Mouse (Mus musculus): ENCODE measurements around the gene 1810009A15Rik.
A peak's percentile ranks its signal among the peaks of the same experiment; 100 is the strongest.
"Not testable (repeated sequence)": the region's sequence is repeated elsewhere in the genome, so short reads cannot be mapped to it uniquely, and the experiment has no call there.

Gene 1810009A15Rik

DNA sequence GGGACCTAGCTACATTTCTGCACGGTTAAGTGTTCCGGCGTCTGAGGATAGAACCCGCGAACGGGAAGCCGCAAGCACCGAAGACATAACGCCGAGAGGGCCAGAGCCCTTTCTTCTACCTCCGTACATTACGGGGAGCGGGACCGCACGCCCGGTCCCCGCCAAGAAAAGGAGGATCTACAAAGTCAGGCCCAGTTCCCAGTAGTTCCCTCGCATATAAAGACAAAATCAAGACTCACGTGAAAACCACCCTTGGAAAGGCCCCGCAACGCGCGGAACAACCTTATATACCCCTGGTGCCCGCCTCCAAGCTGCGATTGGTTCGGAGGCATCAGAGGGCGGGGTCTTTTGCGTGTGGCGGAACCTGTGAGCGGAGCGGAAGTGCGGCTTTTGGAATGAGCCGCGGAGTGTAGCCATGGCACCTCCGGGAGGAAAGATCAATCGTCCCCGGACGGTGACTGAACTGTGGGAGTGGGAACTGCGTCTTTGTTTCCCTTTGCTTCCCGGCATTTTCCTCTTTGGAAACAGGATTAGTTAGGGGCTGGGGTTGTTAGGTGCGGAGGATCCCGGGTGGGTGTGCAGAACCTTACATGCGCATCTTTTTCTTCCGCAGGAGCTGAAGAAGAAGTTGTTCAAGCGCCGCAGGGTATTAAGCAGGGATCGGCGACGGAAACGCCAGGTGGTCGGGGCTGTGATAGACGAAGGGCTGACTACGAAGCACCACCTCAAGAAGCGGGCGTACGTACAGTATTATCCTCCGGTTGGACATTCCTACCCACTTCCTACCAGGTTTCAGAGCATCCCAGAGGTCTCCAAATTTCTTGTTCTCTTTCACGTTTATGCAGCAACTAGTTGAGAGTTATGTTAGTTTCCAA, at the start of gene 1810009A15Rik, which contains the start of gene Gm49416:
Gene 1810009A15Rik (plus strand): TSS at position 343 of the 875 bp plus-strand sequence.
Gene Gm49416 (plus strand): TSS at position 416 of the 875 bp plus-strand sequence.
- DNase-seq (ENCODE audit: extremely low spot score, low read depth, low spot score) = peak; percentile 86

GRCm38 (mm10) chr19:8839103-8839907, 49.3 kb upstream of the 1810009A15Rik start, which contains the start of gene Gng3:
TSS of gene Gng3 (minus strand) at chr19:8839194.
- DNase-seq (ENCODE audit: extremely low spot score, low read depth, low spot score) = no peak

- DNase-seq (ENCODE audit: extremely low spot score, low read depth, low spot score) = no peak
Observed at GRCm38 (mm10) chr19:8839908-8840791, 48.5 kb upstream of the 1810009A15Rik start.

DNA sequence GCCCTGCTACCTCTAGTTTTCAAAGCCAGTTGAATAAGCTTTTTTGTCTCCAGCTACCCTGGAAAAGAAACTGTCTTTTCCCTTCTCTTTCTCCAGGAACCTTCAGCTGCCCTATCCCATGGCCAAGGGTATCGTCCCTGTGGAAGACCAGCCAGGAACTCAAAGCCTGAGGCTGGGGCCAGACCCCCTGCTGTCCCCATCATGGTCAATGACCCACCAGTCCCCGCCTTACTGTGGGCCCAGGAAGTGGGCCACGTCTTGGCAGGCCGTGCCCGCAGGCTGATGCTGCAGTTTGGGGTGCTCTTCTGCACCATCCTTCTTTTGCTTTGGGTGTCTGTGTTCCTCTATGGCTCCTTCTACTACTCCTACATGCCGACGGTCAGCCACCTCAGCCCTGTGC, 47.6 kb upstream of the 1810009A15Rik start:
- DNase-seq (ENCODE audit: extremely low spot score, low read depth, low spot score) = no peak

- DNase-seq (ENCODE audit: extremely low spot score, low read depth, low spot score) = no peak
Observed at GRCm38 (mm10) chr19:8842961-8843360, 45.7 kb upstream of the 1810009A15Rik start.

DNA sequence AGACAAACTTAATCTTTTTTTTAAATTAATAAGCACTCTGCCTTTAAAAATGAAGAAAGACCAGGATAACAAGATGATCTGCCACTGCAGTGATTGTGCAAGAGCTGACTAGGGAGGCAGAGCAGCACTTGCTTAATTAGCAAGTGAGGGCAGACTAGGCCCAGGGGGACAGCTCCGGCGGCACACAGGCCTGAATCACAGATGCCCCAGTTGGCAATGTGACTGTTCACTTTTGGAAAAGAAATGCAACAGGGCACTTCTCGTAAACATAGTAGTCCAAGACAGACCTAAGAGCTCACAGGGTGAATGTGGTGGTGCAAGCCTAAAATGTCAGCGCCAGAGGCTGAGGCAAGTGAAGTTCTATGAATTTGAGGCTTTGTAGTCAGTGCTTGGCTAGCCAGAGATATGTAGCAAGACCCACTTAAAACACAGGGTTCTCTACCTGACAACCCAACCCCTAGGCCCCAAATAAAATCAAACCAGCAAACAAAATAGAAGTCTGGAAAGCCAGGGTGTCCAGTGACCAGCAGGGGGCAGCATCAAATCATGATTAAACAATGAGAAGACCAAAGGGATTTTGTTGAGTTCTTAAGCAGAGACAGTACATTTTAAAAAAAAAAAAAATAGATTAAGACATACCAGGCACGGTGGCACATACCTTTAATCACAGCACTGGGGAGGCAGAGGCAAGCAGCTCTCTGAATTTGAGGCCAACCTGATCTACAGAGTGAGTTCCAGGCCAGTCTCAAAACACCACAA, 44.1 kb upstream of the 1810009A15Rik start:
- DNase-seq (ENCODE audit: extremely low spot score, low read depth, low spot score) = no peak

DNA sequence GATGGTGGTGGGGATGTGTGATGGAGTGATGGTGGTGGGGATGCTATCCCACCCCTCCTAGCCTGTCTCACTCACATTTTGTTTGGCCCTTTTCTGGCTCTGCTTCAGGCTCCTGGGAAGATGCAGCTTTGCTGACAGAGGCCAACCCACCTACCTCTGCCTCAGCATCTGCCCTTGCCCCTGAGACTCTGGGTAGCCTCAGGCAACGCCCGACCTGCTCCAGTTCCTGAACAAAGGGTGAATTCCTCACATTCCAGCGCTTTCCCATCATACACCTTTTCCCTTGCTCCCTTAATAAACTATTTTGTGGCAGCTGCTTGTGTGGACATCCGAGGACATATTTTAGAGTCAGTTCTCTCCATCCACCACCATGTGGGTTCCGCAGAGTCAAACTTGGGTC, 40.3 kb upstream of the 1810009A15Rik start:
- no peak for DNase-seq (ENCODE audit: extremely low spot score, low read depth, low spot score)

DNA sequence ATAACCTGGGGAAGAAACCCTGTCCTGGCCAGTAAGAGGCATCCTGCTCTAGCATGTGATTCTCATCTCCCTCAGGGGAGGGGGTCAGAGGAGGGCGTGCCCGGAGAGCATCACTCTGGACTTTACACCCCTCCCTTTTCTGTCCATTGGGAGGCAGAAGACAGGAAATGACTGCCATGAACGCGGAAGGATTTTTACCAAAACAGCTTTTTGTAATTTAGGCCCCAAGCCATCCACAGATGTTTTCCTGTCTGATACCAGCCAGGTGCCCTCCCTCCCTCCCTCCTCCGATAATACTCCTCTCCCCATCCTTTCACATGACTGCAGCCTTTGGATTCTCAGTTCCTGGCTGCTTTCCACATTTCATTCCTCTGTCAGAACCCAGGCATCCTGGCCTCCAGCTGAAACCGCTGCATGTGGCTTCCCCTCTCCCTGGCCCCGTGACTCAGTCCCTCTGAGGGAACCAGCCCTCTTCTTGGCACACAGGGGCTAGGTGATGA, 38.2 kb upstream of the 1810009A15Rik start, which contains the start of gene Lrrn4cl:
Gene Lrrn4cl (plus strand): TSS at position 367 of the 500 bp plus-strand sequence.
- no peak for DNase-seq (ENCODE audit: extremely low spot score, low read depth, low spot score)

GRCm38 (mm10) chr19:8851639-8852038, 37.0 kb upstream of the 1810009A15Rik start:
- no peak for DNase-seq (ENCODE audit: extremely low spot score, low read depth, low spot score)

DNA sequence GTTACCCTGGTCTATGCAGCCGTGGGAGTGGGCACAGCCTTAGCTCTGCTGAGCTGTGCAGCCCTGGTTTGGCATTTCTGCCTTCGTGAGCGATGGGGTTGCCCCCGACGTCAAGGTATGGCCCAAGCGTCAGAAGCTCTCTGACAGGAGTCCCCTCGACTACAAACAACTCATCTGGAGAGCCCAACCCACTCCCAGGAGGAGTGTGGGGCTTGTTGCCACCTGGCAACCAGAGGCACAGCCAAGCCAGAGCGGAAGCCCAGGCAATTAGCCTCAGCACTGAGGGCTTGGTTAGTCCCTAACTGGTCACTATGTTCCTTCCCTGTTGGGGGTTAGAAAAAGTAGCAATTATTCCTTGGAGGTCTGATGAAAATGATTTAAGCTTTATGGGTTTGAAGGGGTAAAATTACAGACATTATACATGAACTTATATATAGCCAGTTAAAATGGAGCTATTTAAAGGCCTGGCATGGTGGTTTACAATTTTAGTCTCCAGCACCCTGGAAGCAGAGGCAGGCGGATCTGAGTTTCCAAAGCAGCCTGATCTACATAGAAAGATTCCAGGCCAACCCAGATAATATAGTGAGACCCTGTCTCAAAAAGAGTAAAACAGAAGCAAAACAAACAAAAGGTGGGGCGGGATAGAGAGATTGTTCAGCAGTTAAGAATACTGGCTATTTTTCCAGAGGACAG, 36.3 kb upstream of the 1810009A15Rik start:
- DNase-seq (ENCODE audit: extremely low spot score, low read depth, low spot score) = no peak

DNA sequence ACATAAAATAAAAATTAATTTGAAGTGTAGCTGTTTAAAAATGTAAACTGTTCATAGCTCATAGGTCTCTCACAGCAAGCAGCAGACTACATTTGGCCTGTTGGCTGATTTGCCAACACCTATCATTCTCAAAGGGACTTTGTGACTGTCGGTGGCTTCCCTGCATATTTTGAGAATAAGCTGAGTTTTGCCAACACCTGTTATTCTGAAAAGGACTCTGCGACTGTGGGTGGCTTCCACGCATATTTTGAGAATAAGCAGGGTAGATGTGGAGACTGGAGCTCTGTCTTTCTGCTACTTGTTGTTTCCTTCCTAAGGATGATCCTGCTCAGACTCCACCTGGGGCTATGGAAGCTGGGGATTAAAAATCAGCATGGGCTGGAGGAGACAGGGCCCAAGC, 35.5 kb upstream of the 1810009A15Rik start:
- DNase-seq (ENCODE audit: extremely low spot score, low read depth, low spot score) = no peak

DNA sequence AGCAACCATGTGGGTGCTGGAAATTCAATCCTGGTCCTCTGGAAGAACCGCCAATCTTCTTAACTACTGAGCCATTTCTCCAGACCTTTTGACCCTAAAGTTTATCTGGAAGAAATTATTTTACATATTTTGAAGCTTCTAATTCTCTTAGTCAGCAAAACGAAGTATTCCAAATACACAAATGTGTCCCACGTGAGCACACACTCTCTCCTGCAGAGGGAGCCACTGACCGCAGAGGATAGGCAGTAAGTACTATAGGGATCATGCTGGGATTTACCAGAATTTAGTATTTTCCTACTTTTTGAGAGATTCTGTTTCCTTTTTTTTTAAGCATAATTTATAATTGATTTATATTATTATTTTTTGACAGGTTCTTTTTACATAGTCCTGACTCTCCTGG, 31.0 kb upstream of the 1810009A15Rik start:
- no peak for DNase-seq (ENCODE audit: extremely low spot score, low read depth, low spot score)

DNA sequence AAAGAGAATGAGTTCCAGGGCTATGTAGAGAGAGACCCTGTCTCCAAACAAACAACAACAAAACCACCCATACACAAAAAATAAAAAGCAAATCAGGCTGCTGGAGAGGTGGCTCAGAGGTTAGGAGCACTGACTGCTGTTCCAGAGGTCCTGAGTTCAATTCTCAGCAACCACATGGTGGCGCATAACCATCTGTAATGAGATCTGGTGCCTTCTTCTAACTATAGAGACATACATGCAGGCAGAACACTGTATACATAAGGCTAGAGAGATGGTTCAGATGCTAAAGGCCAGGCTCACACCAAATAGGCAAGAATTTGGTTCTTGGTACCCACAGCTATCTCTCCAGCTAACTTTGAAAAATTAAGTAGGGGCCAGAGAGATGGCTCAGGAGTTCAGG, 29.6 kb upstream of the 1810009A15Rik start:
- no peak for DNase-seq (ENCODE audit: extremely low spot score, low read depth, low spot score)

DNA sequence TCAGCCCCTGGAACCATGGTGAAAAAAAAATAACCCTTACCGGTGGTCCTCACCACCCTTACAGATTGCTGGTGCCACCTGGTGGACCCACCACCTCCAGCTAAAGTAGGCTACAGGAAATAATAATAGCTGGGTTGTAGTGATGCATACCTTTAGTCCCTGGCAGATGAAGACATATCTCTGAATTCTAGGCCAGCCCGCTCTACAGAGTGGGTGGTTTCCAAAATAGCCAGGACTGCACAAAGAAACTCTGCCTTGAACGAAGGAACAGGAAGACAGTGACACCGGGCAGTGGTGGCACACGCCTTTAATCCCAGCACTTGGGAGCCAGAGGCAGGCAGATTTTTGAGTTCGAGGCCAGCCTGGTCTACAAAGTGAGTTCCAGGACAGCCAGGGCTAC, 24.4 kb upstream of the 1810009A15Rik start:
- no peak for DNase-seq (ENCODE audit: extremely low spot score, low read depth, low spot score)

GRCm38 (mm10) chr19:8870381-8870780, 18.3 kb upstream of the 1810009A15Rik start:
- not testable (repeated sequence) for DNase-seq (ENCODE audit: extremely low spot score, low read depth, low spot score)

DNA sequence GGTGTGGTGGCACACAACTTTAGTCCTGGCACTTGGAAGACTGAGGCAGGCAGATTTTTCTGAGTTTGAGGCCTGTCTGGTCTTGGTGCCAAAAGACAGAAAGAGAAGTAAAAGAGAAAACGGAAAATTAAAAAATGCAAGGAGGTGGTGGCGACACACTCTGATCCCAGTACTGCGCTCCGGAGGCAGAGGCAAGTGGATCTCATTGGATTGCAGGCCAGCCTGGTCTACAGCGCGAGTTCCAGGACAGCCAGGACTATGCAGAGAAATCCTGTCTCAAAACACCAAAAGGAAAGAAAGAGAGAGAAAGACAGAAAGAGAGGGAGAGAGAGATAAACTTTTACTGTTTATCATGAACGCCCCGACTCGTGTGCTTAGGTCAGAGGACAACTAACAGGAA, 17.8 kb upstream of the 1810009A15Rik start:
- DNase-seq (ENCODE audit: extremely low spot score, low read depth, low spot score) = no peak

- DNase-seq (ENCODE audit: extremely low spot score, low read depth, low spot score) = peak; percentile 79
Observed at GRCm38 (mm10) chr19:8871267-8872186, 17.1 kb upstream of the 1810009A15Rik start, which contains the start of gene Ubxn1. TSS of gene Ubxn1 (plus strand) at chr19:8871496.

DNA sequence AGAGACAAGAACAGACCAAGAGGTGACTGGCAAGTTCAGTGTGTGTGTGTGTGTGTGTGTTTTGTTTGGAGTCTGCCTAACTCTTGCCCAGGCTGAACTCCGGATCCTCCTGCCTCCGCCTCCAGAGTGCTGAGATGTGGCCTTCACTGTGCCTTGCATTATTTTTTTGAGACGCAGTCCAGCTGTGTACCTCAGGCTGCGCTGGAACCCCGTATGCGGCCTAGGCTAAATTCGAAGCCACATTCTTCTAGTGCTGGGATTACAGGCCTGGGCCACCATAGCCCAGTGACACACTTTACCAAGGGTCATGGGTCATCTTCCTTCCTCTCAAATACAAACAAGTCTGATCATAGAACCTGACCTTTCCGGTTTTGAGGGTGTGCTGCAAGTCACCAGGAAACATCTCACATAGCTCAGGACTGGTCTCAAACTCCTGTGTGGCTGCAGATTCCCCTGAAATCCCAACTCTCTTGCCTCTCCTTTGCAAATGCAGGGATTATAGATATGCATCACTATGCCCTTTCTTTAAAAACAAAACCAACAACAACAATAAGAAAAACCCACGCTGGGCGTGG, 16.3 kb upstream of the 1810009A15Rik start:
- DNase-seq (ENCODE audit: extremely low spot score, low read depth, low spot score) = no peak

All from hindlimb bud, embryonic 11.5 days (tissue).